ENCODE assay signal across 7 mouse cellular contexts in genomic region chr13:81710775-81711545, GRCm38 (mm10). TPM values are rescaled to one million over a fixed set of nuclear protein-coding genes. Genes with fewer than 3 reads are reported as not detected.
DNase-seq lines count a peak whose midpoint lies in the region; ATAC-seq and TF ChIP-seq lines count a peak whose summit lies in the region.

Polr3g (minus strand) TSS chr13:81711013.
Mblac2 (plus strand) TSS chr13:81711341.

- H3K4me2 ChIP-seq in intestine, postnatal 0 days (replicated peaks; ENCODE audit: low read depth) = peak within 1 kb of the TSS; percentile 99
- H3K4me2 ChIP-seq in midbrain, embryonic 12.5 days (replicated peaks) = peak within 1 kb of the TSS; percentile 98

- under 1% methylated on average over 61 of the region's 61 CpGs for whole genome bisulfite sequencing in embryonic facial prominence, embryonic 10.5 days
- WGBS in intestine, postnatal 0 days = under 1% methylated on average over 61 of the region's 61 CpGs
- WGBS in midbrain, embryonic 12.5 days = under 1% methylated on average over 61 of the region's 61 CpGs
- under 1% methylated on average over 61 of the region's 61 CpGs for WGBS in small intestine, adult 2 months

- peak within 1 kb of the TSS; percentile 84 for H3K4me3 ChIP-seq in embryonic facial prominence, embryonic 10.5 days
- H3K4me3 ChIP-seq in intestine, postnatal 0 days (ENCODE audit: low read depth, low read length) = peak within 1 kb of the TSS; percentile 77
- peak within 1 kb of the TSS; percentile 67 for H3K4me3 ChIP-seq in midbrain, embryonic 12.5 days
- H3K4me3 ChIP-seq in small intestine, adult 2 months (ENCODE audit: low read depth, low read length) = peak within 1 kb of the TSS; percentile 73

- peak; percentile 37 for TF ChIP-seq CTCF in intestine, postnatal 0 days (IDR thresholded peaks at IDR 0.05; ENCODE audit: low read depth)
- no peak for TF ChIP-seq CTCF in small intestine, adult 2 months (IDR thresholded peaks at IDR 0.05; ENCODE audit: extremely low read depth, insufficient read length, insufficient replicate concordance, low read depth, low read length)

- no peaks in the 10 kb centered on the region for H3K27me3 ChIP-seq in embryonic facial prominence, embryonic 10.5 days (replicated peaks; ENCODE audit: low read depth, poor library complexity, severe bottlenecking)
- H3K27me3 ChIP-seq in intestine, postnatal 0 days (replicated peaks; ENCODE audit: control insufficient read depth, insufficient read depth, low read length) = no peaks in the 10 kb centered on the region
- peaks cover 5% of the 10 kb centered on the region for H3K27me3 ChIP-seq in midbrain, embryonic 12.5 days
- H3K27me3 ChIP-seq in small intestine, adult 2 months (ENCODE audit: control insufficient read depth, insufficient read depth, low read length) = no peaks in the 10 kb centered on the region

- TF ChIP-seq POLR2A in small intestine, adult 2 months (IDR thresholded peaks at IDR 0.05; ENCODE audit: low read depth, low read length) = peak; percentile 22; the same call in 1 of the 2 replicates

- DNase-seq in adrenal gland, postnatal 10 days = peak; percentile 99
- DNase-seq in embryonic facial prominence, embryonic 10.5 days (ENCODE audit: low spot score) = peak; percentile 96
- DNase-seq in gonadal fat pad, adult 2 months (ENCODE audit: low read depth) = peak; percentile 49
- DNase-seq in left cerebral cortex, postnatal 4 days = peak; percentile 97

- no peaks in the 10 kb centered on the region for H3K9me3 ChIP-seq in embryonic facial prominence, embryonic 10.5 days
- no peaks in the 10 kb centered on the region for H3K9me3 ChIP-seq in intestine, postnatal 0 days (ENCODE audit: control insufficient read depth)
- no peaks in the 10 kb centered on the region for H3K9me3 ChIP-seq in midbrain, embryonic 12.5 days

- H3K36me3 ChIP-seq in embryonic facial prominence, embryonic 10.5 days (replicated peaks) = peaks cover 3% of the 10 kb centered on the region; the same call in 1 of the 2 replicates
- no peaks in the 10 kb centered on the region for H3K36me3 ChIP-seq in intestine, postnatal 0 days (ENCODE audit: control insufficient read depth, insufficient read depth)
- H3K36me3 ChIP-seq in midbrain, embryonic 12.5 days = no peaks in the 10 kb centered on the region
- H3K36me3 ChIP-seq in small intestine, adult 2 months (ENCODE audit: control insufficient read depth, insufficient read depth, low read length) = no peaks in the 10 kb centered on the region

- H3K9ac ChIP-seq in intestine, postnatal 0 days (ENCODE audit: low read depth, low read length) = peak within 1 kb of the TSS; percentile 58
- H3K9ac ChIP-seq in midbrain, embryonic 12.5 days (replicated peaks) = peak within 1 kb of the TSS; percentile 67

- intact Hi-C loops in left cerebral cortex, postnatal 4 days (cut with DNase I) = no loop called here

- peak within 1 kb of the TSS; percentile 89 for H3K27ac ChIP-seq in embryonic facial prominence, embryonic 10.5 days (replicated peaks)
- H3K27ac ChIP-seq in intestine, postnatal 0 days (ENCODE audit: low read depth, low read length) = peak within 1 kb of the TSS; percentile 86
- peak within 1 kb of the TSS; percentile 73 for H3K27ac ChIP-seq in midbrain, embryonic 12.5 days (replicated peaks)
- H3K27ac ChIP-seq in small intestine, adult 2 months (ENCODE audit: insufficient read depth, low read depth, low read length) = peak within 1 kb of the TSS; percentile 71

- peaks cover 25% of the 10 kb centered on the region for H3K4me1 ChIP-seq in embryonic facial prominence, embryonic 10.5 days
- 0 out of 2 replicates have a peak, but pooled peaks cover 3% of the 10 kb centered on the region for H3K4me1 ChIP-seq in intestine, postnatal 0 days (replicated peaks; ENCODE audit: control insufficient read depth, insufficient read depth, low read length)
- H3K4me1 ChIP-seq in midbrain, embryonic 12.5 days = peaks cover 22% of the 10 kb centered on the region
- H3K4me1 ChIP-seq in small intestine, adult 2 months (ENCODE audit: control insufficient read depth, insufficient read depth, insufficient read length, low read length) = peaks cover 5% of the 10 kb centered on the region; the same call in 1 of the 2 replicates

- peak; percentile 99 for ATAC-seq in intestine, postnatal 0 days
- ATAC-seq in midbrain, embryonic 12.5 days (ENCODE audit: low FRiP score, low read depth) = peak; percentile 97

RNA-seq across cellular contexts. Expression of gene Polr3g, which starts in this region (rescaled TPM):
- 1 to 10 TPM; 5.0 to 6.9 TPM for total RNA-seq in adrenal gland, postnatal 10 days (2021)
- 20.1 and 24.7 TPM in 2 replicates for polyA plus RNA-seq in embryonic facial prominence, embryonic 10.5 days (2016; fragmentation: Nextera tagmentation; extraction: Ambion mirVana)
- polyA plus RNA-seq in gonadal fat pad, adult 2 months (2012; rRNA removed) = 5.1 and 5.6 TPM in 2 replicates
- polyA plus RNA-seq in intestine, postnatal 0 days (2015; fragmentation: Nextera tagmentation; extraction: Ambion mirVana) = 6.2 and 8.9 TPM in 2 replicates
- total RNA-seq in left cerebral cortex, postnatal 4 days (2021) = 1 to 10 TPM; 4.0 to 4.8 TPM
- polyA plus RNA-seq in midbrain, embryonic 12.5 days (2016; fragmentation: Nextera tagmentation; extraction: Ambion mirVana) = 8.8 and 10.5 TPM in 2 replicates
- polyA plus RNA-seq in small intestine, adult 2 months (2012; rRNA removed) = 0.91 and 4.2 TPM in 2 replicates

RNA-seq across cellular contexts. Expression of gene Mblac2, which starts in this region (rescaled TPM):
- 10 to 100 TPM in 1 of 2 experiments, 1 to 10 TPM in 1; 7.0 to 12.4 TPM for total RNA-seq in adrenal gland, postnatal 10 days (2021)
- polyA plus RNA-seq in embryonic facial prominence, embryonic 10.5 days (2016; fragmentation: Nextera tagmentation; extraction: Ambion mirVana) = 3.6 and 4.3 TPM in 2 replicates
- 4.6 and 6.2 TPM in 2 replicates for polyA plus RNA-seq in gonadal fat pad, adult 2 months (2012; rRNA removed)
- polyA plus RNA-seq in intestine, postnatal 0 days (2015; fragmentation: Nextera tagmentation; extraction: Ambion mirVana) = 3.7 and 4.6 TPM in 2 replicates
- total RNA-seq in left cerebral cortex, postnatal 4 days (2021) = 10 to 100 TPM; 34.1 to 39.5 TPM
- 7.5 and 8.7 TPM in 2 replicates for polyA plus RNA-seq in midbrain, embryonic 12.5 days (2016; fragmentation: Nextera tagmentation; extraction: Ambion mirVana)
- polyA plus RNA-seq in small intestine, adult 2 months (2012; rRNA removed) = 0.81 and 1.0 TPM in 2 replicates

Comparison
In these comparisons a context has a peak if more than half of its experiments do, and no peak if none do; other contexts are left out.
1. Peak in every context shown above with its lines: DNase-seq, ATAC-seq, H3K4me3 ChIP-seq and H3K27ac ChIP-seq.
2. DNase-seq: peak in every context shown above with its lines; median percentile 99 in adrenal gland, postnatal 10 days; 97 in left cerebral cortex, postnatal 4 days; 96 in embryonic facial prominence, embryonic 10.5 days; 49 in gonadal fat pad, adult 2 months.